Mouse (Mus musculus): Measurements from ENCODE around the gene Vmn2r6.
"Not testable (repeated sequence)": the region's sequence is repeated elsewhere in the genome, so short reads cannot be mapped to it uniquely, and the experiment has no call there.

Gene Vmn2r6

GRCm38 (mm10) chr3:64565730-64566129 is at the start of gene Vmn2r6:
Gene Vmn2r6 (minus strand): TSS chr3:64565830.
- not testable (repeated sequence) for DNase-seq (ENCODE audit: extremely low read depth, low read depth)

- no peak for DNase-seq (ENCODE audit: extremely low read depth, low read depth)
These were observed 22.0 kb upstream of the Vmn2r6 start for GRCm38 (mm10) chr3:64587618-64588017.

- DNase-seq (ENCODE audit: extremely low read depth, low read depth) = not testable (repeated sequence)
These were observed 3.2 kb upstream of the Vmn2r6 start for GRCm38 (mm10) chr3:64568793-64569192.

GRCm38 (mm10) chr3:64523585-64523984 is 42.0 kb downstream of the Vmn2r6 start:
- not testable (repeated sequence) for DNase-seq (ENCODE audit: extremely low read depth, low read depth)

GRCm38 (mm10) chr3:64509742-64510141 is 55.9 kb downstream of the Vmn2r6 start, which contains the start of gene Vmn2r5:
Gene Vmn2r5 (minus strand): TSS chr3:64509842.
- not testable (repeated sequence) for DNase-seq (ENCODE audit: extremely low read depth, low read depth)

Measured in MEL-GATA-1-ER (cell line).